Comparison of ENCODE assay signal across 9 mouse cellular contexts in genomic region chr2:101722370-101723332, GRCm38 (mm10). TPM values are rescaled to one million over a fixed set of nuclear protein-coding genes. Genes with fewer than 3 reads are reported as not detected.
DNase-seq lines count a peak whose midpoint lies in the region; ATAC-seq and TF ChIP-seq lines count a peak whose summit lies in the region.
"Had no signal": no experiment of that assay in that cellular context is flagged by ENCODE, and none has a peak within 500 bp of the region (broad histone marks: within the 10 kb centered on the region; RNA-seq: fewer than 3 reads in every experiment).

No protein-coding gene starts in this region.

- ATAC-seq in neural tube, embryonic 15.5 days (ENCODE audit: low FRiP score), result no peak
- no peak for ATAC-seq in embryonic facial prominence, embryonic 12.5 days (ENCODE audit: insufficient number of reproducible peaks, insufficient read depth, low FRiP score, low TSS enrichment)
- peak; percentile 66 for ATAC-seq in heart, postnatal 0 days (ENCODE audit: insufficient read depth, low read depth)

- no peaks in the 10 kb centered on the region for H3K9me3 ChIP-seq in neural tube, embryonic 15.5 days (replicated peaks)
- no peaks in the 10 kb centered on the region for H3K9me3 ChIP-seq in embryonic facial prominence, embryonic 12.5 days
- no peaks in the 10 kb centered on the region for H3K9me3 ChIP-seq in heart, postnatal 0 days (replicated peaks; ENCODE audit: control insufficient read depth, low read length)
- no peaks in the 10 kb centered on the region for H3K9me3 ChIP-seq in midbrain, embryonic 10.5 days (replicated peaks)

- DNase-seq in neural tube, embryonic 10.5 days (ENCODE audit: extremely low spot score, low spot score), result peak; percentile 51
- DNase-seq in heart, postnatal 0 days (ENCODE audit: low spot score), result no peak
- peak; percentile 87 for DNase-seq in midbrain, embryonic 10.5 days (ENCODE audit: low spot score)
- DNase-seq in left cerebral cortex, postnatal 36 days (ENCODE audit: low spot score in 2 of 2), result no peak
- no peak for DNase-seq in urinary bladder, adult 2 months (ENCODE audit: low spot score)
- no peak for DNase-seq in cerebellum, adult 11 months

- no peak for TF ChIP-seq CTCF in heart, postnatal 0 days (IDR thresholded peaks at IDR 0.05; ENCODE audit: low read depth)

- H3K4me1 ChIP-seq in neural tube, embryonic 15.5 days, result peaks cover 16% of the 10 kb centered on the region
- peaks cover 16% of the 10 kb centered on the region for H3K4me1 ChIP-seq in embryonic facial prominence, embryonic 12.5 days
- peaks cover 9% of the 10 kb centered on the region; the same call in 1 of the 2 replicates for H3K4me1 ChIP-seq in heart, postnatal 0 days (ENCODE audit: control insufficient read depth, insufficient read depth)
- peaks cover 49% of the 10 kb centered on the region for H3K4me1 ChIP-seq in midbrain, embryonic 10.5 days

- intact Hi-C loops in left cerebral cortex, postnatal 36 days (cut with DNase I), result loop anchor here (5.0 kb wide), 1 partner anchor 50 kb away; no protein-coding TSS in a partner anchor

- H3K27me3 ChIP-seq in neural tube, embryonic 15.5 days (replicated peaks), result no peaks in the 10 kb centered on the region
- no peaks in the 10 kb centered on the region for H3K27me3 ChIP-seq in embryonic facial prominence, embryonic 12.5 days
- no peaks in the 10 kb centered on the region for H3K27me3 ChIP-seq in heart, postnatal 0 days (ENCODE audit: control insufficient read depth, insufficient read depth, low read length)
- no peaks in the 10 kb centered on the region for H3K27me3 ChIP-seq in midbrain, embryonic 10.5 days (ENCODE audit: low read depth, poor library complexity, severe bottlenecking)

- no peak for TF ChIP-seq EP300 in heart, postnatal 0 days (IDR thresholded peaks at IDR 0.05; ENCODE audit: low read depth)

- 28% methylated on average over 8 of the region's 8 CpGs for WGBS in neural tube, embryonic 15.5 days
- 35% methylated on average over 8 of the region's 8 CpGs for WGBS in embryonic facial prominence, embryonic 12.5 days
- 42% methylated on average over 8 of the region's 8 CpGs for WGBS in heart, postnatal 0 days
- 13% methylated on average over 8 of the region's 8 CpGs for WGBS in midbrain, embryonic 10.5 days

- no peak overlapping the region for H3K4me3 ChIP-seq in neural tube, embryonic 15.5 days (replicated peaks)
- H3K4me3 ChIP-seq in embryonic facial prominence, embryonic 12.5 days, result no peak overlapping the region
- no peak overlapping the region for H3K4me3 ChIP-seq in heart, postnatal 0 days (ENCODE audit: low read depth, low read length)
- peak overlapping the region; percentile 21 for H3K4me3 ChIP-seq in midbrain, embryonic 10.5 days

- H3K9ac ChIP-seq in neural tube, embryonic 15.5 days (replicated peaks), result no peak overlapping the region
- H3K9ac ChIP-seq in embryonic facial prominence, embryonic 12.5 days, result 0 out of 2 replicates have a peak overlapping the region, but pooled peaks have one; percentile 19
- no peak overlapping the region for H3K9ac ChIP-seq in heart, postnatal 0 days (replicated peaks; ENCODE audit: low read depth, low read length)

- H3K27ac ChIP-seq in neural tube, embryonic 15.5 days (replicated peaks), result no peak overlapping the region; the same call in 1 of the 2 replicates
- peak overlapping the region; percentile 69 for H3K27ac ChIP-seq in embryonic facial prominence, embryonic 12.5 days
- H3K27ac ChIP-seq in heart, postnatal 0 days (ENCODE audit: low read depth), result no peak overlapping the region; the same call in 1 of the 2 replicates
- peak overlapping the region; percentile 97 for H3K27ac ChIP-seq in midbrain, embryonic 10.5 days (replicated peaks)
- H3K27ac ChIP-seq: macrophage had no signal

- no peak overlapping the region for H3K4me2 ChIP-seq in neural tube, embryonic 15.5 days
- H3K4me2 ChIP-seq in embryonic facial prominence, embryonic 12.5 days (replicated peaks), result no peak overlapping the region
- no peak overlapping the region for H3K4me2 ChIP-seq in heart, postnatal 0 days (ENCODE audit: low read depth, low read length)

- H3K36me3 ChIP-seq in neural tube, embryonic 15.5 days, result no peaks in the 10 kb centered on the region
- peaks cover 1% of the 10 kb centered on the region; the same call in 1 of the 2 replicates for H3K36me3 ChIP-seq in embryonic facial prominence, embryonic 12.5 days
- H3K36me3 ChIP-seq in heart, postnatal 0 days (replicated peaks; ENCODE audit: control insufficient read depth, insufficient read depth, low read length), result no peaks in the 10 kb centered on the region
- peaks cover 32% of the 10 kb centered on the region for H3K36me3 ChIP-seq in midbrain, embryonic 10.5 days

RNA-seq across cellular contexts. Expression of gene Traf6, which starts 44.4 kb away (rescaled TPM):
- polyA plus RNA-seq in neural tube, embryonic 15.5 days (2015; fragmentation: Nextera tagmentation; extraction: Ambion mirVana), result 4.0 and 5.5 TPM in 2 replicates
- 10.4 and 11.4 TPM in 2 replicates for polyA plus RNA-seq in embryonic facial prominence, embryonic 12.5 days (2016; fragmentation: Nextera tagmentation; extraction: Ambion mirVana)
- total RNA-seq in heart, postnatal 0 days (2014; rRNA removed; ENCODE audit: low replicate concordance), result 13.9 and 24.2 TPM in 2 replicates
- 2.8 and 3.3 TPM in 2 replicates for polyA plus RNA-seq in heart, postnatal 0 days (2015; fragmentation: Nextera tagmentation; extraction: Ambion mirVana)
- polyA plus RNA-seq in midbrain, embryonic 10.5 days (2016; fragmentation: Nextera tagmentation; extraction: Ambion mirVana), result 16.9 and 18.7 TPM in 2 replicates
- 10 to 100 TPM; 10.3 to 11.5 TPM for total RNA-seq in left cerebral cortex, postnatal 36 days (2021)
- polyA plus RNA-seq in urinary bladder, adult 2 months (2012; rRNA removed), result 11.5 and 12.0 TPM in 2 replicates

Comparison
In these comparisons a context has a peak if more than half of its experiments do, and no peak if none do; other contexts are left out.
1. DNase-seq: peak in neural tube, embryonic 10.5 days (single experiment) and midbrain, embryonic 10.5 days (single experiment); none in heart, postnatal 0 days (single experiment), left cerebral cortex, postnatal 36 days (0 of 2), urinary bladder, adult 2 months (single experiment) and cerebellum, adult 11 months (single experiment).
2. H3K27ac ChIP-seq: peak in embryonic facial prominence, embryonic 12.5 days (single experiment) and midbrain, embryonic 10.5 days (single experiment); none in neural tube, embryonic 15.5 days (single experiment) and heart, postnatal 0 days (single experiment).